Mouse (Mus musculus): ENCODE results near the gene Slamf8. TPM values are rescaled to one million over a fixed set of nuclear protein-coding genes. Genes with fewer than 3 reads are reported as not detected.

Slamf8 gene
- total RNA-seq, 2 experiments from 2014 or later = 8.7 to 10.1 TPM

GRCm38 (mm10) chr1:172539827-172540226, 50.5 kb downstream of the Slamf8 start:
- ATAC-seq (ENCODE audit: poor library complexity, severe bottlenecking) = no peak

- ATAC-seq (ENCODE audit: poor library complexity, severe bottlenecking) = no peak
Measured at GRCm38 (mm10) chr1:172535116-172535515, 55.3 kb downstream of the Slamf8 start.

GRCm38 (mm10) chr1:172532551-172532950, 57.8 kb downstream of the Slamf8 start:
- no peak for ATAC-seq (ENCODE audit: poor library complexity, severe bottlenecking)

Other genes starting within 250 kb of the Slamf8 start
- 0.23 and 0.42 TPM in 2 replicates for gene Kcnj10, start 249.4 kb downstream of the Slamf8 start, total RNA-seq (2015)
- 0.26 and 0.28 TPM in 2 replicates for gene Kcnj10, start 249.4 kb downstream of the Slamf8 start, total RNA-seq (2017)
- gene Pigm, start 214.0 kb downstream of the Slamf8 start, total RNA-seq (2015) = 14.1 and 15.5 TPM in 2 replicates
- 14.8 and 15.1 TPM in 2 replicates for gene Pigm, start 214.0 kb downstream of the Slamf8 start, total RNA-seq (2017)
- 2.3 and 3.1 TPM in 2 replicates for gene Slamf9, start 115.2 kb downstream of the Slamf8 start, total RNA-seq (2015)
- gene Slamf9, start 115.2 kb downstream of the Slamf8 start, total RNA-seq (2017) = 0.11 and 1.5 TPM in 2 replicates
- gene Igsf9, start 108.8 kb downstream of the Slamf8 start, total RNA-seq (2015) = 0.20 and 1.9 TPM in 2 replicates
- 0.16 TPM in 1 of 2 replicates, not detected in the other for gene Igsf9, start 108.8 kb downstream of the Slamf8 start, total RNA-seq (2017)
- 667 and 741 TPM in 2 replicates for gene Tagln2, start 90.5 kb downstream of the Slamf8 start, total RNA-seq (2015)
- gene Tagln2, start 90.5 kb downstream of the Slamf8 start, total RNA-seq (2017) = 334 and 340 TPM in 2 replicates
- not detected in 2 replicates for gene Cfap45, start 69.8 kb downstream of the Slamf8 start, total RNA-seq (2015)
- gene Cfap45, start 69.8 kb downstream of the Slamf8 start, total RNA-seq (2017) = 0.11 TPM in 1 of 2 replicates, not detected in the other
- not detected in 2 replicates for gene Vsig8, start 34.6 kb downstream of the Slamf8 start, total RNA-seq (2015)
- gene Vsig8, start 34.6 kb downstream of the Slamf8 start, total RNA-seq (2017) = not detected in 2 replicates
- not detected in 2 replicates for gene Fcrl6, start 12.0 kb upstream of the Slamf8 start, total RNA-seq (2015)
- gene Fcrl6, start 12.0 kb upstream of the Slamf8 start, total RNA-seq (2017) = not detected in 2 replicates
- 8.6 and 11.1 TPM in 2 replicates for gene Dusp23, start 42.4 kb upstream of the Slamf8 start, total RNA-seq (2015)
- gene Dusp23, start 42.4 kb upstream of the Slamf8 start, total RNA-seq (2017) = 0.37 and 1.3 TPM in 2 replicates
- not detected in 2 replicates for gene Crp, start 107.5 kb upstream of the Slamf8 start, total RNA-seq (2015)
- not detected in 2 replicates for gene Crp, start 107.5 kb upstream of the Slamf8 start, total RNA-seq (2017)